Mouse (Mus musculus): ENCODE data around the gene Lrp10.

DNA sequence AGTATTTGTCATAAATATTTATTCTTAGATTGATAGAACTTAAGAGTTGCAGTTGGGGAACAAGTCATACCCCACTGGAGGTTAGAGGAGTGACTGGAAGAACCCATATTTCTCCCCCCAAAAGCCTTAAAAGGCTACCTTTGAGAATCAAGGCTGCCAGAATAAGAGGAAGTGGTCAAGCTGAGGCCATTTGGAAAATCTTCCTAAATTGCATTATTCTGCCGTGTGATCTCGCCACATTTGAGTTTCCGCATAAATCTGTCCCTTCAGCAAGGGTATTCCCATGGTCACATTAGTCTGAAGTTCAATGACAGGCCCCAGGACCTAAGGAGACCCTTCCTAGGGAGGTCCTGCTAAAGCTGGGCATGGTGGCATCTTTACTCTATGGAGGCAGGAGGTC, 21.4 kb upstream of the Lrp10 start:
- TF ChIP-seq POLR2A (IDR thresholded peaks at IDR 0.05; ENCODE audit: borderline replicate concordance, extremely low read depth, insufficient read depth, insufficient read length, poor library complexity, severe bottlenecking) (no peak), CTCF (IDR thresholded peaks at IDR 0.05; ENCODE audit: borderline replicate concordance, extremely low read depth, insufficient read depth, insufficient read length) (no peak)
